Mouse (Mus musculus) adrenal gland, postnatal 14 days (tissue): ENCODE measurements around the gene Nbl1. TPM values are rescaled to one million over a fixed set of nuclear protein-coding genes. Genes with fewer than 3 reads are reported as not detected.

Source experiments
- DNase-seq: peaks from one replicate; pipeline ENCODE4 v3.0.0; 2021; ENCODE audit warnings: mixed read lengths
- total RNA-seq: library from RNA; stranded (reverse); gene quantifications from 2 replicates; pipeline ENCODE4 v1.2.3, GENCODE M21; 2021

The Nbl1 gene
- total RNA-seq, 1 experiment from 2014 or later: 33.7 TPM

- no peak for DNase-seq
Observed at GRCm38 (mm10) chr4:139064831-139065230, 28.0 kb downstream of the Nbl1 start.

- DNase-seq: peak; percentile 86
Observed at GRCm38 (mm10) chr4:139059569-139059968, 33.2 kb downstream of the Nbl1 start.

- no peak for DNase-seq
Observed at GRCm38 (mm10) chr4:139058029-139058428, 34.8 kb downstream of the Nbl1 start.

GRCm38 (mm10) chr4:139057291-139057690 lies 35.5 kb downstream of the Nbl1 start:
- DNase-seq: no peak

GRCm38 (mm10) chr4:139055744-139056143 lies 37.0 kb downstream of the Nbl1 start:
- DNase-seq: no peak

- DNase-seq: peak; percentile 69
Observed at GRCm38 (mm10) chr4:139055336-139055735, 37.5 kb downstream of the Nbl1 start.

GRCm38 (mm10) chr4:139054300-139054923 lies 38.4 kb downstream of the Nbl1 start:
- peak; percentile 31 for DNase-seq

- peak; percentile 61 for DNase-seq
Observed at GRCm38 (mm10) chr4:139053391-139053790, 39.4 kb downstream of the Nbl1 start.

- no peak for DNase-seq
Observed at GRCm38 (mm10) chr4:139052796-139053195, 40.0 kb downstream of the Nbl1 start.

- no peak for DNase-seq
Observed at GRCm38 (mm10) chr4:139048518-139048917, 44.3 kb downstream of the Nbl1 start.

- DNase-seq: no peak
Observed at GRCm38 (mm10) chr4:139046354-139046753, 46.4 kb downstream of the Nbl1 start.

GRCm38 (mm10) chr4:139044566-139044965 lies 48.2 kb downstream of the Nbl1 start:
- DNase-seq: no peak

- no peak for DNase-seq
Observed at GRCm38 (mm10) chr4:139043600-139043999, 49.2 kb downstream of the Nbl1 start.

- DNase-seq: no peak
Observed at GRCm38 (mm10) chr4:139042611-139043010, 50.2 kb downstream of the Nbl1 start.

GRCm38 (mm10) chr4:139040084-139040839 lies 52.5 kb downstream of the Nbl1 start:
- DNase-seq: no peak

- DNase-seq: peak; percentile 78
Observed at GRCm38 (mm10) chr4:139037795-139038607, 54.8 kb downstream of the Nbl1 start.

- DNase-seq: no peak
Observed at GRCm38 (mm10) chr4:139035799-139036198, 57.0 kb downstream of the Nbl1 start.

- no peak for DNase-seq
Observed at GRCm38 (mm10) chr4:139034942-139035341, 57.9 kb downstream of the Nbl1 start.

GRCm38 (mm10) chr4:139034540-139034939 lies 58.3 kb downstream of the Nbl1 start:
- no peak for DNase-seq

- no peak for DNase-seq
Observed at GRCm38 (mm10) chr4:139034010-139034367, 58.8 kb downstream of the Nbl1 start.

GRCm38 (mm10) chr4:139033263-139034009 lies 59.4 kb downstream of the Nbl1 start:
- no peak for DNase-seq

- no peak for DNase-seq
Observed at GRCm38 (mm10) chr4:139032521-139032920, 60.3 kb downstream of the Nbl1 start.
